Mouse (Mus musculus) brain, embryonic 14.5 days (tissue): ENCODE results near the gene H2afv. TPM values are rescaled to one million over a fixed set of nuclear protein-coding genes. Genes with fewer than 3 reads are reported as not detected.
"Not testable (repeated sequence)": the region's sequence is repeated elsewhere in the genome, so short reads cannot be mapped to it uniquely, and the experiment has no call there.

ENCODE experiments used
- DNase-seq: peaks from one replicate; pipeline ENCODE4 v3.0.0-alpha.2; 2011; ENCODE audit warnings: low read depth
- CTCF ChIP-seq: fragments of 200-500 bp; IDR thresholded peaks from 2 replicates; pipeline ENCODE4 v1.5.1; 2012; ENCODE audit warnings: inconsistent platforms, mild to moderate bottlenecking, moderate library complexity, borderline replicate concordance; ENCODE audit not compliant: insufficient read depth, insufficient read length; ENCODE audit errors: extremely low read depth
- POLR2A ChIP-seq: fragments of 200-500 bp; IDR thresholded peaks from 2 replicates; pipeline ENCODE4 v1.6.1; 2012; ENCODE audit warnings: mild to moderate bottlenecking, inconsistent platforms, borderline replicate concordance; ENCODE audit not compliant: poor library complexity, insufficient read depth, insufficient read length, severe bottlenecking; ENCODE audit errors: extremely low read depth
- polyA plus RNA-seq: library from polyadenylated mRNA; depleted of rRNA; stranded (reverse); fragments of >200 nt; gene quantifications from 2 replicates; pipeline ENCODE4 v1.2.3, GENCODE M21; 2012

H2afv gene
- polyA plus RNA-seq, 1 experiment, result 207 TPM

DNA sequence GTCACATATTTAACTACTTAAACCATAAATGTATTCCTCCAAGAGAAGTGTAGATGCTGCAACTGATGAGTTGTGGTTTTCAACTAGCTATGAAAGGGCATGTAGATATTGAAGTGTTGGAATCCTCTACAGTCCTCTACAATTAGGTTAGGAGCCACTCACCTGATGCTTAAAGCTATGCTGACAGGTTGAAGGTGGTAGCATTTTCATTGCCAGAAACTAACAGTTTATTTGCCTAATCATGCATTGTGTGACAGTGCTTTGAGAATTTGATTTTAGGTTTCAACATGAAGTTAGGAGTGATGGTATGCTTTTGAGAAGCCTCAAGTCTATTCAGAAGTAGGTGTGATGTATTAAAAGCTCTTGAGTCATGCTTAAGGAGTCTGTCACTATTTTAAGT is 26.8 kb downstream of the H2afv start:
- no peak for DNase-seq
- no peak for TF ChIP-seq POLR2A
- TF ChIP-seq CTCF, result no peak

- no peak for TF ChIP-seq CTCF
- no peak for TF ChIP-seq POLR2A
- DNase-seq, result no peak
These were observed 27.2 kb downstream of the H2afv start for GRCm38 (mm10) chr11:6417069-6417468.

DNA sequence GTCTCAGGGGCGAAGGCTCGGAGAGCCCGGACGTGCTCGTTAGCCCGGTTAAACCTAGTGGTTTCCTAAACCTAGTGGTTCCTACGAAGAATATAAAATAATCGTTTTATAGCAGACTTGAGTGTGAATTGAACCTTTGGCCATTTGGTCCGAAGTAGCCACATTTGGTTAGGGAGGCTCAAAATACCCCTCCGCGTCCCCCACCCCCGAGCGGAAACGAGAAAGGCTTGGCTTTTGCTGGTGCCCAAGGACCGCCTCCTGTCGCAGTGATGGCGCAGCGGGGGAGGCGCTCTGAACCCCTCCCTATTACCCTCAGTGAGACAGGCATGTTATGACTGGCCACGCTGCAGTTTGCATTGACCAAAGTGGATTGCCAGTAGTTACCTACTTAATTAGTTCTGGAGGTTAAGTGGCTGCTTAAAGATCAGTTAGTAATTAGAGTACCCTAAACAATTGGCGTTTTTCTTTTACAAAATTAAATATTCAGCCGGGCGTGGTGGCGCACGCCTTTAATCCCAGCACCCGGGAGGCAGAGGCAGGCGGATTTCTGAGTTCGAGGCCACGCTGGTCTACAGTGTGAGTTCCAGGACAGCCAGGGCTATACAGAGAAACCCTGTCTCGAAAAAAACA is 27.7 kb downstream of the H2afv start:
- peak; percentile 94 for DNase-seq
- TF ChIP-seq POLR2A, result 0 out of 2 replicates have a peak, but pooled peaks have one; percentile 8
- no peak for TF ChIP-seq CTCF

DNA sequence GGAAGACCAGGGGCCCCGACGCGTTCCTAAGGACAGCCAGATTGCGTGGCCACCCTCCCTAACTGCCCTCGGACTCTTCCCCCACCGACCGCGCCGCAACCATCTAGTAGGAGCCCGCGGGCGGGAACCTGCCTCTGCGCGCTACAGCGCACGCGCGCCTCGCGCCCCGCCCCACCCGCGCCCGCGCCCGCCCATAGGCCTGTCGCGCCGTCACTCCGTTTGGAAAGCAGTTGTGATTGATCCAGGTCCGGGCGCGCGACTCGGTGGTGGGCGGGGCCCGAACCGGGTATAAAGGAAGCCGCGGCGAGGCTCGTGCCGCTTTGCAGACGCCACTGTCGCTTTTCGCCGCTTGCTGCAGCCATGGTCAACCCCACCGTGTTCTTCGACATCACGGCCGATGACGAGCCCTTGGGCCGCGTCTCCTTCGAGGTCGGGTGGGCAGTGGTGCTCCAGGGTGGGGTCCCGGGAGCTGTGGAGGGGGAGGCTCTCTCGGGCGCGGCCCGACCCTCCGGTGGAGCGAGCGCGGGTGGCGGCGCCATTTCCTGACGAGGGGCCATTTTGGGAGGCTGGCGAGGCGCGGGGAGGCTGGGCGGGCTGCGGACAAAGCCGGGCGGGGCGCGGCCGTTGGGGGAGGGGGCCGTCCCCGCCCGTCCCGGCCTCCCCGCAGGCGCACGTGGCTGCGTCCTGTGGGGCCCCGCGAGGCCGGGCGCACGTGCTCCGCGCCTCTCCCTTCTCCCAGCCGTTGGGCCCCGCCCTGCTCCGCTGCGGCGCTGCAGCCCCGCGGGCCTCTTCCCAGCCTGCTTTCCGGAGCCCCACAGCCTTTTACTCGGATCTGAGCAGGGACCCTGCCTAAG is 28.5 kb downstream of the H2afv start:
- TF ChIP-seq POLR2A, result peak; percentile 66
- TF ChIP-seq CTCF, result no peak
- peak; percentile 98 for DNase-seq

- peak; percentile 41 for DNase-seq
- TF ChIP-seq CTCF (no peak), POLR2A (no peak)
These were observed 29.3 kb downstream of the H2afv start, which contains the start of gene Ppia for GRCm38 (mm10) chr11:6414751-6415550. Ppia (plus strand) TSS chr11:6415443.

DNA sequence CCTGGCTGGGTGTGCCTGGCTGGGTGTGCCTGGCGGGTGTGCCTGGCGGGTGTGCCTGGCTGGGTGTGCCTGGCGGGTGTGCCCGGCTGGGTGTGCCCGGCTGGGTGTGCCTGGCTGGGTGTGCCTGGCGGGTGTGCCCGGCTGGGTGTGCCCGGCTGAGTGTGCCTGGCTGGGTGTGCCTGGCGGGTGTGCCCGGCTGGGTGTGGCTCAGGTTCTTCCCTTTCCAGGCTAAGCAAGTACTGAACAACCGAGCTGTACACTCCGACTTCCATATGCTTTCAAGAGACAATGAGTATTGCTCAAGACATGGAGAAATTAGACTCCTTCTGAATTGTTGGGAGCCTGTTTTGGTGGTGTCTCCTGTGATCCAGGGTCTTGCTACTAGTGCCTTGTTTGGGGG is 31.0 kb downstream of the H2afv start:
- TF ChIP-seq POLR2A (no peak), CTCF (no peak)
- DNase-seq, result no peak

GRCm38 (mm10) chr11:6411684-6412083 is 32.6 kb downstream of the H2afv start:
- DNase-seq, result peak; percentile 65
- TF ChIP-seq CTCF (peak; percentile 90), POLR2A (no peak)

GRCm38 (mm10) chr11:6410755-6411154 is 33.5 kb downstream of the H2afv start:
- not testable (repeated sequence) for DNase-seq

GRCm38 (mm10) chr11:6410050-6410602 is 34.1 kb downstream of the H2afv start:
- DNase-seq, result peak; percentile 17
- no peak for TF ChIP-seq POLR2A
- no peak for TF ChIP-seq CTCF

- DNase-seq, result no peak
- no peak for TF ChIP-seq CTCF
- TF ChIP-seq POLR2A, result no peak
These were observed 37.1 kb downstream of the H2afv start for GRCm38 (mm10) chr11:6407162-6407621.
